Comparison of ENCODE assay signal across 11 mouse cellular contexts in genomic region chr6:59016336-59016832, GRCm38 (mm10). TPM values are rescaled to one million over a fixed set of nuclear protein-coding genes. Genes with fewer than 3 reads are reported as not detected.
DNase-seq lines count a peak whose midpoint lies in the region; ATAC-seq and TF ChIP-seq lines count a peak whose summit lies in the region.
"Had no signal": no experiment of that assay in that cellular context is flagged by ENCODE, and none has a peak within 500 bp of the region (broad histone marks: within the 10 kb centered on the region; RNA-seq: fewer than 3 reads in every experiment).

No protein-coding gene starts in this region.

- H3K36me3 ChIP-seq in lung, embryonic 14.5 days (ENCODE audit: insufficient read depth), result no peaks in the 10 kb centered on the region
- H3K36me3 ChIP-seq in forebrain, embryonic 13.5 days (ENCODE audit: poor library complexity, severe bottlenecking), result no peaks in the 10 kb centered on the region
- H3K36me3 ChIP-seq in hindbrain, postnatal 0 days (ENCODE audit: insufficient read depth, low read length), result no peaks in the 10 kb centered on the region
- H3K36me3 ChIP-seq in stomach, embryonic 14.5 days (ENCODE audit: control insufficient read depth, insufficient read depth, low read length), result no peaks in the 10 kb centered on the region
- H3K36me3 ChIP-seq in heart, embryonic 10.5 days, result no peaks in the 10 kb centered on the region

- no peaks in the 10 kb centered on the region for H3K9me3 ChIP-seq in lung, embryonic 14.5 days (ENCODE audit: low read depth, low read length)
- H3K9me3 ChIP-seq in forebrain, embryonic 13.5 days (replicated peaks), result no peaks in the 10 kb centered on the region
- H3K9me3 ChIP-seq in hindbrain, postnatal 0 days (ENCODE audit: low read length), result no peaks in the 10 kb centered on the region
- no peaks in the 10 kb centered on the region for H3K9me3 ChIP-seq in stomach, embryonic 14.5 days (ENCODE audit: control insufficient read depth, low read depth, low read length)
- H3K9me3 ChIP-seq in heart, embryonic 10.5 days, result no peaks in the 10 kb centered on the region

- peaks cover 4% of the 10 kb centered on the region; the same call in 1 of the 2 replicates for H3K4me1 ChIP-seq in lung, embryonic 14.5 days (ENCODE audit: insufficient read depth)
- H3K4me1 ChIP-seq in forebrain, embryonic 13.5 days, result no peaks in the 10 kb centered on the region
- no peaks in the 10 kb centered on the region for H3K4me1 ChIP-seq in hindbrain, postnatal 0 days (ENCODE audit: insufficient read depth, low read length)
- no peaks in the 10 kb centered on the region for H3K4me1 ChIP-seq in stomach, embryonic 14.5 days (ENCODE audit: control insufficient read depth, insufficient read depth, low read length)
- no peaks in the 10 kb centered on the region for H3K4me1 ChIP-seq in heart, embryonic 10.5 days

- no peak for DNase-seq in lung, embryonic 14.5 days
- DNase-seq in lung, postnatal 14 days, result no peak
- DNase-seq in hindbrain, postnatal 0 days (ENCODE audit: low spot score), result no peak
- DNase-seq in left cerebral cortex, postnatal 14 days (ENCODE audit: low spot score in 2 of 2), result no peak
- no peak for DNase-seq in heart, embryonic 10.5 days (ENCODE audit: low spot score)
- DNase-seq: cerebellum, postnatal 25 days; right cerebral cortex, postnatal 14 days had no signal

- no peak for TF ChIP-seq CTCF in lung, embryonic 14.5 days (IDR thresholded peaks at IDR 0.05; ENCODE audit: low read depth)
- no peak for TF ChIP-seq CTCF in hindbrain, postnatal 0 days (IDR thresholded peaks at IDR 0.05; ENCODE audit: low read depth)

- WGBS in lung, embryonic 14.5 days, result 62% methylated on average over 1 of the region's 1 CpGs
- 76% methylated on average over 1 of the region's 1 CpGs for WGBS in forebrain, embryonic 13.5 days
- WGBS in hindbrain, postnatal 0 days, result 64% methylated on average over 1 of the region's 1 CpGs
- 68% methylated on average over 1 of the region's 1 CpGs for WGBS in stomach, embryonic 14.5 days
- WGBS in heart, embryonic 10.5 days, result 65% methylated on average over 1 of the region's 1 CpGs

- H3K27me3 ChIP-seq in lung, embryonic 14.5 days (ENCODE audit: insufficient read depth, low read length), result no peaks in the 10 kb centered on the region
- H3K27me3 ChIP-seq in forebrain, embryonic 13.5 days, result no peaks in the 10 kb centered on the region
- no peaks in the 10 kb centered on the region for H3K27me3 ChIP-seq in hindbrain, postnatal 0 days (ENCODE audit: insufficient read depth, low read length)
- no peaks in the 10 kb centered on the region for H3K27me3 ChIP-seq in stomach, embryonic 14.5 days (ENCODE audit: control insufficient read depth, insufficient read depth, low read length)
- no peaks in the 10 kb centered on the region for H3K27me3 ChIP-seq in heart, embryonic 10.5 days (ENCODE audit: insufficient read depth, poor library complexity, severe bottlenecking)

- H3K4me3 ChIP-seq in lung, embryonic 14.5 days (ENCODE audit: low read depth, low read length), result no peak overlapping the region
- no peak overlapping the region for H3K4me3 ChIP-seq in forebrain, embryonic 13.5 days
- no peak overlapping the region for H3K4me3 ChIP-seq in hindbrain, postnatal 0 days (ENCODE audit: low read length)
- H3K4me3 ChIP-seq in stomach, embryonic 14.5 days (ENCODE audit: low read depth, low read length), result no peak overlapping the region
- no peak overlapping the region for H3K4me3 ChIP-seq in heart, embryonic 10.5 days

- no peak overlapping the region for H3K9ac ChIP-seq in lung, embryonic 14.5 days
- H3K9ac ChIP-seq in forebrain, embryonic 13.5 days, result no peak overlapping the region
- no peak overlapping the region for H3K9ac ChIP-seq in hindbrain, postnatal 0 days (replicated peaks; ENCODE audit: low read length)
- no peak overlapping the region for H3K9ac ChIP-seq in stomach, embryonic 14.5 days (replicated peaks; ENCODE audit: low read depth, low read length)
- H3K9ac ChIP-seq: liver, embryonic 14.5 days had no signal

- intact Hi-C loops in left cerebral cortex, postnatal 14 days (cut with DNase I), result no loop called here

- ATAC-seq in lung, embryonic 14.5 days (ENCODE audit: insufficient read depth), result peak; percentile 54; the same call in 1 of the 2 replicates
- peak; percentile 51; the same call in 1 of the 2 replicates for ATAC-seq in forebrain, embryonic 13.5 days
- ATAC-seq in hindbrain, postnatal 0 days, result peak; percentile 49; the same call in 1 of the 2 replicates
- ATAC-seq in stomach, embryonic 14.5 days (ENCODE audit: insufficient number of reproducible peaks, insufficient read depth, low FRiP score, low read depth), result peak; percentile 54; the same call in 1 of the 2 replicates

- H3K27ac ChIP-seq in lung, embryonic 14.5 days (ENCODE audit: low read depth), result peak overlapping the region; percentile 79; the same call in 1 of the 2 replicates
- no peak overlapping the region for H3K27ac ChIP-seq in forebrain, embryonic 13.5 days
- no peak overlapping the region for H3K27ac ChIP-seq in hindbrain, postnatal 0 days
- no peak overlapping the region for H3K27ac ChIP-seq in stomach, embryonic 14.5 days (ENCODE audit: low read length)
- no peak overlapping the region for H3K27ac ChIP-seq in heart, embryonic 10.5 days
- H3K27ac ChIP-seq: liver, embryonic 14.5 days had no signal

- no peak overlapping the region for H3K4me2 ChIP-seq in lung, embryonic 14.5 days
- no peak overlapping the region for H3K4me2 ChIP-seq in forebrain, embryonic 13.5 days
- H3K4me2 ChIP-seq in hindbrain, postnatal 0 days (ENCODE audit: low read depth, low read length), result no peak overlapping the region
- H3K4me2 ChIP-seq in stomach, embryonic 14.5 days (replicated peaks; ENCODE audit: low read depth, low read length), result no peak overlapping the region
- H3K4me2 ChIP-seq: heart, embryonic 11.5 days had no signal

RNA-seq across cellular contexts. Expression of gene Fam13a, which starts 8.0 kb away (rescaled TPM):
- polyA plus RNA-seq in lung, embryonic 14.5 days (2014; fragmentation: Nextera tagmentation; extraction: Ambion mirVana), result 13.7 and 18.1 TPM in 2 replicates
- polyA plus RNA-seq in forebrain, embryonic 13.5 days (2015; fragmentation: Nextera tagmentation; extraction: Ambion mirVana), result 5.6 and 6.6 TPM in 2 replicates
- 2.9 and 5.1 TPM in 2 replicates for total RNA-seq in hindbrain, postnatal 0 days (2014; rRNA removed)
- polyA plus RNA-seq in hindbrain, postnatal 0 days (2015; fragmentation: Nextera tagmentation; extraction: Ambion mirVana), result 14.3 and 14.4 TPM in 2 replicates
- polyA plus RNA-seq in stomach, embryonic 14.5 days (2014; fragmentation: Nextera tagmentation; extraction: Ambion mirVana), result 10.5 and 11.8 TPM in 2 replicates
- 10 to 100 TPM; 11.3 to 13.1 TPM for total RNA-seq in left cerebral cortex, postnatal 14 days (2021)
- polyA plus RNA-seq in heart, embryonic 10.5 days (2016; fragmentation: Nextera tagmentation; extraction: Ambion mirVana), result 5.7 and 5.8 TPM in 2 replicates
